Mouse (Mus musculus) c-Kit-negative CD71-positive TER-119-positive erythroid progenitor cells, embryonic 14.5 days (primary cell): ENCODE results near the gene Rab8b.
"Not testable (repeated sequence)": the region's sequence is repeated elsewhere in the genome, so short reads cannot be mapped to it uniquely, and the experiment has no call there.

Experiments used
- DNase-seq: peaks from one replicate; pipeline ENCODE4 v3.0.0-alpha.2; 2013; ENCODE audit warnings: low read depth, low spot score

Gene Rab8b

GRCm38 (mm10) chr9:66917216-66917891 lies 2.1 kb downstream of the Rab8b start:
- no peak for DNase-seq

GRCm38 (mm10) chr9:66915869-66916785 lies 3.4 kb downstream of the Rab8b start:
- peak; percentile 70 for DNase-seq

GRCm38 (mm10) chr9:66915401-66915800 lies 4.1 kb downstream of the Rab8b start:
- no peak for DNase-seq

GRCm38 (mm10) chr9:66914540-66914939 lies 4.9 kb downstream of the Rab8b start:
- DNase-seq = no peak

- DNase-seq = not testable (repeated sequence)
Observed at GRCm38 (mm10) chr9:66913254-66913934, 6.1 kb downstream of the Rab8b start.

- DNase-seq = no peak
Observed at GRCm38 (mm10) chr9:66912304-66912703, 7.2 kb downstream of the Rab8b start.

- DNase-seq = no peak
Observed at GRCm38 (mm10) chr9:66910677-66911076, 8.8 kb downstream of the Rab8b start.

- no peak for DNase-seq
Observed at GRCm38 (mm10) chr9:66909922-66910321, 9.6 kb downstream of the Rab8b start.

- DNase-seq = no peak
Observed at GRCm38 (mm10) chr9:66907746-66908397, 11.6 kb downstream of the Rab8b start.

GRCm38 (mm10) chr9:66907126-66907525 lies 12.4 kb downstream of the Rab8b start:
- no peak for DNase-seq

- no peak for DNase-seq
Observed at GRCm38 (mm10) chr9:66905990-66906389, 13.5 kb downstream of the Rab8b start.

- DNase-seq = no peak
Observed at GRCm38 (mm10) chr9:66899526-66899925, 20.0 kb downstream of the Rab8b start.

- no peak for DNase-seq
Observed at GRCm38 (mm10) chr9:66899072-66899471, 20.4 kb downstream of the Rab8b start.

GRCm38 (mm10) chr9:66897851-66898250 lies 21.6 kb downstream of the Rab8b start:
- no peak for DNase-seq

GRCm38 (mm10) chr9:66896951-66897350 lies 22.5 kb downstream of the Rab8b start:
- no peak for DNase-seq

GRCm38 (mm10) chr9:66895995-66896394 lies 23.5 kb downstream of the Rab8b start:
- peak; percentile 71 for DNase-seq

- peak; percentile 78 for DNase-seq
Observed at GRCm38 (mm10) chr9:66895035-66895779, 24.3 kb downstream of the Rab8b start.

GRCm38 (mm10) chr9:66894421-66894820 lies 25.1 kb downstream of the Rab8b start:
- DNase-seq = no peak

GRCm38 (mm10) chr9:66892456-66892855 lies 27.0 kb downstream of the Rab8b start:
- DNase-seq = not testable (repeated sequence)

- no peak for DNase-seq
Observed at GRCm38 (mm10) chr9:66887960-66888610, 31.4 kb downstream of the Rab8b start.
